Mouse (Mus musculus) CH12.LX (cell line): Measurements from ENCODE around the gene Aldh6a1.

Source experiments
- CTCF ChIP-seq, 2 experiments: IDR thresholded peaks in 1 of 2; conservative IDR thresholded peaks in 1 of 2; 2 replicates each; pipeline ENCODE4 v1.5.1; 2011 to 2012; ENCODE audit warnings: low read depth in 2 of 2, low read length in 2 of 2, improper control_type of control experiment in 1 of 2, inconsistent platforms in 1 of 2, mild to moderate bottlenecking in 1 of 2, moderate library complexity in 1 of 2
- RCOR1 ChIP-seq: conservative IDR thresholded peaks from 2 replicates; pipeline ENCODE4 v1.6.1; 2012; ENCODE audit warnings: low read depth, mild to moderate bottlenecking, inconsistent platforms, low read length, improper control_type of control experiment
- TBP ChIP-seq: conservative IDR thresholded peaks from 2 replicates; pipeline ENCODE4 v1.6.1; 2011; ENCODE audit warnings: low read depth, low read length, improper control_type of control experiment

- TF ChIP-seq CTCF (conservative IDR thresholded peaks at IDR 0.05 in 1 of 2, IDR thresholded peaks at IDR 0.05 in 1 of 2; ENCODE audit: low read depth in 2 of 2, low read length in 2 of 2) (no peak), TBP (no peak), RCOR1 (no peak)
Observed at GRCm38 (mm10) chr12:84396947-84397679, 53.7 kb downstream of the Aldh6a1 start.
